Mouse (Mus musculus) neutrophil, adult 5-6 weeks (primary cell): ENCODE data around the gene Bri3bp. TPM values are rescaled to one million over a fixed set of nuclear protein-coding genes. Genes with fewer than 3 reads are reported as not detected.

Source experiments
- ATAC-seq: fragments of 151-379, 151-347 bp; 2 replicates; pipeline ENCODE4 v1.8.0; 2017; ENCODE audit warnings: mild to moderate bottlenecking, moderate TSS enrichment; ENCODE audit not compliant: insufficient number of reproducible peaks, poor library complexity, low FRiP score, severe bottlenecking; ENCODE audit errors: extremely low read depth
- total RNA-seq: library from RNA; stranded (forward); fragments of 200-1000 nt; gene quantifications from 2 replicates; pipeline ENCODE4 v1.2.3, GENCODE M21; 2017

The Bri3bp gene
- total RNA-seq, 1 experiment from 2014 or later: 10.1 TPM

GRCm38 (mm10) chr5:125444554-125444953 lies 3.2 kb downstream of the Bri3bp start:
- ATAC-seq: peak; percentile 48; the same call in 1 of the 2 replicates

DNA sequence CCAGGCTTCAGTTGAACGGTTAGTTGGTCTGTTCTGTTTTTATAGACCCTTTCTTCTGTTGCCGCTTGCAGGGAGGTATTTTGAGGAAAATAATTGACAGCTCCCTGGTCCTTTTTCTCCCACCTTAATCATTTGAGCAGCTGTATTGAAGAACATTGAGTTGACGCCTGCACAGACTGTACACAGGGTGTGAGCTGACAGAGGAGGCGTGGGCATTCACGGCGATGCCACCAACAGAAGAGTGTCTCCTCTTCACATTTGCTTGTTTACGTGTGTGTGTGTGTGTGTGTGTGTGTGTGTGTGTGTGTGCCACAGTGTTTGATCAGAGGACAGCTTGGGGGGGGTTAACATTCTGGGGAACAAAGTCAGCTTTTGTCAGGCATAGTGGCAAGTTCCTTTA lies 5.0 kb downstream of the Bri3bp start:
- ATAC-seq: no peak

GRCm38 (mm10) chr5:125448026-125448425 lies 6.7 kb downstream of the Bri3bp start:
- ATAC-seq: no peak

DNA sequence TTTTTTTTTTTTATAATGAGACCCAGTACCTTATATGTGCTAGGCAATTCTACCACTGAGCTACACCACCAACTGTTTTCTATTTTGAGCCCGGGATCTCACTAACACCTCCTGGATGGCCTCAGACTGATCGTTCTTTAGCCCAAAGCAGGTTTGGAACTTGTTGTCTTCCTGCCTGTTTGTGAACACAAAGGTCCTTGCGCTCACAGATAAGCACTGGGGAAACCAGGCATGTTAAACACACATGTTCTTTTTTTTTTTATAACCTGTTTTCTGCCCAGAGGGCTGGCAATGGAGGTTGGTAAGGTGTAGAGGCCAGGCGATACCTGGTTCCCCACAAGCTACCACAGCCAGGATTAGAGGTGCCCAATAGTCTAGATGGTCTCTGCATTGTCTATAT lies 7.3 kb downstream of the Bri3bp start:
- no peak for ATAC-seq

- ATAC-seq: no peak
These were observed 7.9 kb downstream of the Bri3bp start for GRCm38 (mm10) chr5:125449306-125449705.

DNA sequence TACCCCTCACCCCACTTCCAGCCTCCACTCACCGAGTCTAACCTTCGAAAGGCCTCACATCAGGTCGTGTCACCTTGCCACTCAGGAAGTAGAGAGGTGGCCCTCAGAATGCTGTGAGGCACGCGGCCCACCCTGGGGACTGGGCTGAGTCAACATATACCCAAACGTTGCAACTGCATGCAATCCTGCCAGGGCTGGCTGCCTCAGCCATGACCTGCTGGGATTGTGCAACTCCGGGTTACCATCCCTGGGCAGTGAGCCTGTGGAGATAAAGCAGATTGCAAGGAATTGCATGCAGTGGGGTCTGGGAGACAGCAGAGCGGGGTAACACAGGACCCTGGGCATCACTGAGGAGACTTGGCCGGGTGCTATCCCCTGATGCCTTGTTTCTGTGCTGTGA lies 11.2 kb downstream of the Bri3bp start:
- ATAC-seq: no peak

DNA sequence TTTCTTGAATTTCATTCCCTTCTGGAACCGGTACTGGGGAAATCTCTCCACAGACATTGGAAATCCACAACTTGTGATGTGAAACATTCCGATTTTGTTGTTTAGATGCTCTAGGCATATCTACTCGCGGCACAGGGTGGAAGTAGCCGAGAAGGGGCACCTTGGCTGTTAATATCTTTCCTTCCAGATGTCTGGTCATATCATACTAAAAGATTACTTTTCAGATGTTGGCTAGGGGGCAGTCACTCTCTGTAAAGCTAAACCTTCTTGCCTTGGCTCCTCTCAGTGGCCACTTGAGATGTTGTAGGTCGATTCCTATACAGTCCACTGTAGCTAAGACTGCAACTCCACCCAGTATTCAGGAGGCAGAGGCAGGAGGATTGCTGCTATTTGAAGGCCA lies 14.7 kb downstream of the Bri3bp start:
- ATAC-seq: no peak

DNA sequence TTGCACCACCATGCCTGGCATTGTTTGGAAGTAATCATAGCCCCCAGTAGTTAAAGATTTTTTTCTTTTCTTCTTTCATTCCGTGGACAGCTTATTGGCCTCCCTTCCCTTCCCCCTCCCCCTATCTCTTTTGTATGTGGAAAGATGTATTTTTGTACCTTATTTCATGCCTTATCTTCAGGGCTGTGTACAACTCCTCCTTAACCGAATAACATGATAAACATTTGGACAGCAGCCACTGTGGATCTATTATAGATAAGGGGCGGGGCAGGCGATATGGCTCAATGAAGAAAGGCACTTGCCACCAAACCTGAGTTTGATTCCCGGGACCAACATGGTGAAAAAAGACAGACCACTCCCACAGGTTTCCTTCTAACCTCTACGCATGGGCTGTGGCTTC lies 16.2 kb downstream of the Bri3bp start:
- no peak for ATAC-seq

- no peak for ATAC-seq
These were observed 19.2 kb downstream of the Bri3bp start for GRCm38 (mm10) chr5:125460574-125460973.

GRCm38 (mm10) chr5:125461868-125462445 lies 20.6 kb downstream of the Bri3bp start:
- ATAC-seq: no peak

DNA sequence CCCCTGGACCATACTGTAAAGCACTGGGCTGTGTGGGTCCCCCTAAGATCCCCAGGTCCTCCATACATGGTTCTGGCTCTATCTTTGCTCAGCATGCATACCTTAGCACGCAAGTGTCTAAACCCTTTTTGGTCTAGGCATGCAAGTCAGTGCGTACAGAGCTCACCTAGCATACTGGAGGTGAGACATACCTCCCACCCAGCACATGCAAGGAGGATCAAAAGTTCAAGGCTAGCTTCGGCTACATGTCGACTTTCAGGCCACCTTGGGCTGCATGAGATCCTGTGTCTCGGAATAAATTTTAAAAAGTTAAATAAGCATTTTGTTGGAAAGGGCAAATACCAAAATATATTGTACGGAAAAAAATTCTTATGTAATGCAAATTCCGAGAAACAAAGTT lies 23.8 kb downstream of the Bri3bp start:
- no peak for ATAC-seq

- ATAC-seq: peak; percentile 98
These were observed 24.3 kb downstream of the Bri3bp start for GRCm38 (mm10) chr5:125465701-125466106.

GRCm38 (mm10) chr5:125466483-125466882 lies 25.1 kb downstream of the Bri3bp start:
- no peak for ATAC-seq

GRCm38 (mm10) chr5:125467261-125467660 lies 25.9 kb downstream of the Bri3bp start:
- ATAC-seq: no peak

DNA sequence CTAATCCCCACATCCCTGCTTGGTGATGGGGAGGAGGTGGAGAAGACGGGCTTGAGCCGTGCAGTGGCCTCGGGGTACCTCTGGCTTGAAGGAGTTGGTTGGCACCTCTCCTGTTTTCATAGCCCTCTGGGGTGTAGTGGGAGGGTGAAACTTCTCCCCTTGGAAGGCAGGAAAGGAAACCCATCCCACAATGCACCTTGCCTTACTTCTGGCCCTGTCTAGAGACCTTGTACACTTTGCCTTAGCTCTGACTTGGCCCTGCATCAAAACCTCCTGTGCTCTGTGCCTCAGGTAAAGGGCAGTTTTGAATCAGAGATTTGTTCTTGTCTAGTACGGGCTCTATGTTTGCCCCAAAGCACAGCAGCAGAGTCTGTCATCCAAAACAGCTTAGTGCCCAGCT lies 29.3 kb downstream of the Bri3bp start:
- no peak for ATAC-seq

DNA sequence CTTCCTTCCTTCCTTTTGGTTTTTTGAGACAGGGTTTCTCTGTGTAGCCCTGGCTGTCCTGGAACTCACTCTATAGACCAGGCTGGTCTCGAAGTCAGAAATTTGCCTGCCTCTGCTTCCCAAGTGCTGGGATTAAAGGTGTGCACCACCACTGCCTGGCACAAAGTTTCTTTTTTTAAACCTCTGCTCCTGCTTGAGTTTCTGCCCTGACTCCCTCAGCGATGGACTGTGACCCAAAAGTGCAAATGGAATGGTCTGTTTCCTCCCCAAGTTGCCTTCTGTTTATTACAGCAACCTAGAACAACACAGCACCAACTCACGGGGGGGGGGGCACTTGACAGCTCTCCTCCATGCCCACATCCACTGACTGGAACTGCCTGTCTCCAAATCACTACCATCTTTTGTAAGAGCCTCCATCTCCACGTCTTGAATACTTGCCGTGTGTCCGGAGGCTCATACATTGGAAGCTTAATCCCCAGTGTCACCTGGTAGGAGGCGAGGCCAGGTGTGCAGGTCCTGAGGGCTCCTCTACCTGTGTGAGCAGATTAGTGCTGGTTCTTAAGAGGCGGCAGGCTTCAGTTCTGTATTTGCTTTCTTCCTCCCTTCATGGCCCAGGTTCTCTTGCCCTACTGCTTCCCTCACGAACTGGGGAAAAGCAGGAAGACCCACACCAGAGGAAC lies 31.6 kb downstream of the Bri3bp start:
- ATAC-seq: no peak

DNA sequence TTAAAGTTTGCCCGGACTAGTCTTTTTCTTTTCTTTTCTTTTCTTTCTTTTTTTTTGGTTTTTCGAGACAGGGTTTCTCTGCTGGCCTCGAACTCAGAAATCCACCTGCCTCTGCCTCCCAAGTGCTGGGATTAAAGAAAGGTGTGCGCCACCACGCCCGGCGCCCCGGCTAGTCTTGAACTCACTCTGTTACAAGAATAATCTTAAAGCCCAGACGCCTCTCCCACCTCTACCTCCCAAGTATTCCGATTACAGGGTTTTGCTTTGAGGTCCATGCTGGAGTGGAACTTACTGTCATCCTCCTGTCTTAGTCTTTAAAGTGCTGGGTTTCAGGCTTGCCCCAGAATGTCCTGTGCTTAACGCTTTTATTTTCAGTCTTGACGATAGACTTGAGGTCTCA lies 33.7 kb downstream of the Bri3bp start:
- ATAC-seq: no peak

- ATAC-seq: peak; percentile 96
These were observed 34.4 kb downstream of the Bri3bp start, which contains the start of gene Aacs for GRCm38 (mm10) chr5:125475601-125476285. TSS of gene Aacs (plus strand) at chr5:125475814.

DNA sequence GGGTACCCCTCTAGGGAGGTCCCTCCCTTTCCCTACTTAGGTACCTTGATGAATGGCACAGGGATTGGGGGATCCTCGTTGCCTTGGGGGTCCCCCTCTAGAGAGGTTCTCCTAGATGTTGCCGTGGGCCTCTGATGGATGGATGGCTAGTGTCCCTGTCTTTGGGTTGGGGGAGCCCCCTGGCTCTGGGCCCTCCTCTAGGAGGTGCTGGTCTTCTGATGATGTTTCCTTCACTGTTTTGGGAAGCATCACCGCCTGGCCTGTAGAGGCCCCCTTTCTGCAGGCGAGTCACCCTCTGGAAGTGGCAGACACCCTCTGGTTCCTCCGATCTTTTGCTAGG lies 34.9 kb downstream of the Bri3bp start:
- ATAC-seq: no peak

- no peak for ATAC-seq
These were observed 35.4 kb downstream of the Bri3bp start for GRCm38 (mm10) chr5:125476799-125477198.
